Mouse (Mus musculus): ENCODE measurements around the gene Rhobtb3. TPM values are rescaled to one million over a fixed set of nuclear protein-coding genes. Genes with fewer than 3 reads are reported as not detected.

The Rhobtb3 gene
- polyA plus RNA-seq (2014; fragmentation: Nextera tagmentation; extraction: Ambion mirVana), result 43.0 and 48.2 TPM in 2 replicates

DNA sequence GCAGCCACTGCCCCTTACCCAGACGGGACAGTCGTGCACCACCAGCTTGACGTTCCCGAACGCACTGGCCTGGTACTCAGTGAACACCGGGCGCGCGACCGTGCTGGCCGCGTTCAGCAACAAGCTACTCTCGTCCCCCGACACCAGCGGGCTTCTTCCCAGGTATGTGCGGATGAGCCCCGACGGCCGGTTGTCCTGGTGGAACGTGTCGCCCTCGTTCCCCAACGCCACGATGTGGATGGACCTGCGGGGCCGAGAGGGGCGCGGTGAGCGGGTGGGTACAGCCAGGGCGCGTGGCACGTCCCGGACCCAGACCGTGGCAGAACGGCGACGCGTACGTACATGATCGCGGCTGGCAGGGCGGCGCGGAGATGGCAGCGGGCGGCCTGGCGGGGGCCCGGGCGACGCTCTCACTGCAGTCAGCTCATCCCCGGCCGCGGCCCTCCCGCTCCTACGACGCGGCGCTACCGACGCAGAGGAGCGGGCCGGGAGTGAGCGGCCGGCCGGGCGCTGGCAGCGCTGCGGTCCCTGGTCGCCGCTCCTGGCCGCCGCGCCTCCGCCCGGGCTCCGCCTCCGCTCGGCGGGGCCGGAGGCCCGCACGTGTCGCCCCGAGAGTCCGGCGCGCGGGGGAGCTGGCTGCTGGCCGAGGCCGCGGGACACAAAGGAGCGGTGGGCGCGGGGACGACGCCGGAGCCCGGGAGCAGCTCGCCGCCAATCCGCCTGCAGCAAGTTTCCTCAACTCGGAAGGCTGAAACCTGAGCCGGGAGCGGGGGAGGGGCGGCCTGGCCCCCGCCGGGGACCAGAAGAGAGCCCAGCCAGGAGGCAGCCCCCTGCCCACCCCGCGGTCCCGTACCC is at the start of gene Rhobtb3:
TSS of gene Rhobtb3 (minus strand) at position 737 of the 855 bp plus-strand sequence.
- Histone ChIP-seq H3K4me1 (replicated peaks; ENCODE audit: control insufficient read depth, insufficient read depth, low read length) (peaks cover 17% of the 10 kb centered on the region), H3K4me2 (ENCODE audit: low read length) (peak within 1 kb of the TSS; percentile 65), H3K36me3 (ENCODE audit: control insufficient read depth, insufficient read depth, low read length) (peaks cover 13% of the 10 kb centered on the region), H3K9me3 (ENCODE audit: control insufficient read depth, low read length) (no peaks in the 10 kb centered on the region), H3K4me3 (ENCODE audit: low read depth, low read length) (peak within 1 kb of the TSS; percentile 96), H3K9ac (ENCODE audit: low read length) (peak within 1 kb of the TSS; percentile 97), H3K27ac (ENCODE audit: low read depth) (peak within 1 kb of the TSS; percentile 99), H3K27me3 (replicated peaks; ENCODE audit: control insufficient read depth, insufficient read depth, low read length) (no peaks in the 10 kb centered on the region)
- WGBS, result under 1% methylated on average over 103 of the region's 110 CpGs
- DNase-seq (ENCODE audit: low spot score) (peak; percentile 96), ATAC-seq (replicated peaks; ENCODE audit: low FRiP score, low TSS enrichment, low read depth) (peak; percentile 92)

DNA sequence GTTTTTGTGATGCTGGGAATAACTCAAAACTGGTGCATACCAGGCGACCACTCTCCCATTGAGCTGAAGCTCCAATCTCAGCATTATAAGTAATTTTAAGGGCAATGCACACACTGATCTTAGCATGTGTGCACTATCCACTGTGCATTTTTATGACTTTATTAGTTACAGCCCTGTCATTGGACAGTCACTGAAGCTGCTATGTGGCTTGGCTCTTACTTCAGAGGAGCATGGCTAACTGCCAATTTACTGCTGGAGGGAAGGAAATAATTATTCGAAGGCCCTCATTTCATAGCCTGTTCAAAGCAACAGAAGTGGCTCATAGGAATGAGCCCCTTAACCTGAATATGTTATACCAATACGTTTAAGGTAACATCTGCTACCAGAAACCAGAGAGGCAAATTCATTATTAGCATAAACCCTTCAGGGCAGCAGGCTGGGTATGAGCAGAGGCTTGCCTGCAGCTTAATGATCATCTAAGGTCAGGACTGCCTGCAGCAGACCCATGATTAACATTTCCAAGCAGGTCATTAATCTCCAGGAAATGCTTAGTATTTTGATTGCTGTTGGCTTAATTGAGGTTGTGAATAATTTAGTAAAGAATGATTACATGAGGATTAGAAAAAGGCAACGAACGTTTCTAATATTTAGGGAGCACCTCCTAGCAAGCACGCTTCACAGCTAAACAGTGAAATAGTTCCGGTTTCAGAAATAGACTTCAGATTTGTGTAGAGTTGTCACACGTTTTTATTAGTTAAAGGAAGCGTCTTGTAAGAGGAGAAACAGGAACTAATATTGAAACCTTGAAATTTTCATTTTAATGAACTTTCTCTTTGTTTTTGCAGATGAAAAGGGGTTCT is 48.7 kb upstream of the Rhobtb3 start:
- no peak for ATAC-seq (replicated peaks; ENCODE audit: low FRiP score, low TSS enrichment, low read depth)
- Histone ChIP-seq H3K4me3 (ENCODE audit: low read depth, low read length) (no peak overlapping the region), H3K4me2 (ENCODE audit: low read length) (no peak overlapping the region), H3K9ac (ENCODE audit: low read length) (no peak overlapping the region), H3K27ac (ENCODE audit: low read depth) (no peak overlapping the region), H3K27me3 (replicated peaks; ENCODE audit: control insufficient read depth, insufficient read depth, low read length) (no peaks in the 10 kb centered on the region), H3K9me3 (ENCODE audit: control insufficient read depth, low read length) (no peaks in the 10 kb centered on the region; the same call in 1 of the 2 replicates), H3K36me3 (ENCODE audit: control insufficient read depth, insufficient read depth, low read length) (no peaks in the 10 kb centered on the region), H3K4me1 (replicated peaks; ENCODE audit: control insufficient read depth, insufficient read depth, low read length) (no peaks in the 10 kb centered on the region; the same call in 1 of the 2 replicates)
- 61% methylated on average over 9 of the region's 9 CpGs for WGBS
- no peak for DNase-seq (ENCODE audit: low spot score)

DNA sequence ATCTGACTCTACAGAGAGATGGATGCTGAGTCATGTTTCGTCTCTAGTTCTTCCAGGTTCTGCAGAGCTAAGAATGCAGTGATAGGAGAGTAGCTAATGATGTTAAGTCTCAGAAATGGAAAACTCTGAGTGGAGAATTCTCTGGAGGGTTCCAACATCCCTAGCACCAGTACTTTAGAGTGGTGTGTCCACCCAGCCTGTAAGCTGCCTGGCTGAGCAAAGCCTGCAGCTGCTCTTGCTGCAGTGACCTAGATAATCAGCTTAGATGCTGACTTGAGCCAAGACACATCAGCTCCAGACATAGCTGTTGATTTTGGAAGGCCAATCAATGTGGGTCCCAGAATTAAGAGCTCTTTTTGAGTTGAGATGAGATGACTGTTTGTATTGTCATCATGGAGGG is 44.4 kb upstream of the Rhobtb3 start:
- H3K4me3 ChIP-seq (ENCODE audit: low read depth, low read length), result no peak overlapping the region
- DNase-seq (ENCODE audit: low spot score) (no peak), ATAC-seq (replicated peaks; ENCODE audit: low FRiP score, low TSS enrichment, low read depth) (no peak)
- WGBS, result 92% methylated on average over 1 of the region's 1 CpGs
- no peaks in the 10 kb centered on the region; the same call in 1 of the 2 replicates for H3K4me1 ChIP-seq (replicated peaks; ENCODE audit: control insufficient read depth, insufficient read depth, low read length)
- H3K36me3 ChIP-seq (ENCODE audit: control insufficient read depth, insufficient read depth, low read length), result no peaks in the 10 kb centered on the region
- H3K9ac ChIP-seq (ENCODE audit: low read length), result no peak overlapping the region
- H3K4me2 ChIP-seq (ENCODE audit: low read length), result no peak overlapping the region
- no peak overlapping the region for H3K27ac ChIP-seq (ENCODE audit: low read depth)
- H3K9me3 ChIP-seq (ENCODE audit: control insufficient read depth, low read length), result no peaks in the 10 kb centered on the region
- H3K27me3 ChIP-seq (replicated peaks; ENCODE audit: control insufficient read depth, insufficient read depth, low read length), result no peaks in the 10 kb centered on the region

DNA sequence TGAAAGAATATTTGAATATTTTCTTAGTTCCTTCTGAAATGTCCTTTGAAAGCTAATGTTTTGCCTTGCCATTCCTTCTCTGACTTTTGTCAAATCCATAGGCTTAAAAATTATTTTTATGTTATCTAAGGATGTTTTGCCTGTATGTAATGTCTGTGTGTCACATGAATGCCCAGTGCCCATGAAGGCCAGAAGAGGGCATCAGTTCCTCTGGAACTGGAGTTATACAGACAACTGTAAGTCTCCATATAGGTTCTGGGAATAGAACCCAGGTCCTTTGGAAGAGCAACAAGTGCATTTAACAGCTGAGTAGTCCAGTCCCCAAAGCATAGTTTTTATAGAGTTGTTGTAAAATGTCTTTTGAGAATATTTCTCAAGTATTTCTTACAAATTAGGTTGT is 38.2 kb upstream of the Rhobtb3 start:
- no peaks in the 10 kb centered on the region for H3K27me3 ChIP-seq (replicated peaks; ENCODE audit: control insufficient read depth, insufficient read depth, low read length)
- no peak overlapping the region for H3K4me3 ChIP-seq (ENCODE audit: low read depth, low read length)
- ATAC-seq (replicated peaks; ENCODE audit: low FRiP score, low TSS enrichment, low read depth) (no peak), DNase-seq (ENCODE audit: low spot score) (no peak)
- H3K9me3 ChIP-seq (ENCODE audit: control insufficient read depth, low read length), result no peaks in the 10 kb centered on the region
- no peaks in the 10 kb centered on the region for H3K4me1 ChIP-seq (replicated peaks; ENCODE audit: control insufficient read depth, insufficient read depth, low read length)
- no peaks in the 10 kb centered on the region for H3K36me3 ChIP-seq (ENCODE audit: control insufficient read depth, insufficient read depth, low read length)
- H3K4me2 ChIP-seq (ENCODE audit: low read length), result no peak overlapping the region
- H3K9ac ChIP-seq (ENCODE audit: low read length), result no peak overlapping the region
- no peak overlapping the region for H3K27ac ChIP-seq (ENCODE audit: low read depth)

DNA sequence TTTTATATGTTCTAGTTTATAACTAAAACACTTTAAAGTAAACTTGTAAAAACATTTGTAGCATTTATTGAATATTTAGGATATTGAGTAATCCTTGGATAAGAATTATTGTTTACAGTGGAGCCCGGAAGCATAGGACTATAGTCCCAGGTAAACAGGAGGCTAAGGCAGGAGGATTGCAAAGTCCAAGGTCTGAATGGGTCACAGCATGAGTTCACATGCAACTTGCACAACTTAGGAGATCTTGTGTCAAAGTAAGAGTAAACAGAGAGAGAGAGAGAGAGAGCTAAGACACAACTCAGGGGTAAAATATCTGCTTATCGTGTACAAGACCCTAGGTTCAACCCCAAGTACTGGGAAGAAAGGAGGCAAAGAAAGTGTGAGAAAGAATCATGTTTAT is 32.9 kb upstream of the Rhobtb3 start:
- Histone ChIP-seq H3K27ac (ENCODE audit: low read depth) (no peak overlapping the region), H3K27me3 (replicated peaks; ENCODE audit: control insufficient read depth, insufficient read depth, low read length) (no peaks in the 10 kb centered on the region), H3K36me3 (ENCODE audit: control insufficient read depth, insufficient read depth, low read length) (no peaks in the 10 kb centered on the region), H3K9me3 (ENCODE audit: control insufficient read depth, low read length) (no peaks in the 10 kb centered on the region), H3K9ac (ENCODE audit: low read length) (no peak overlapping the region), H3K4me3 (ENCODE audit: low read depth, low read length) (no peak overlapping the region), H3K4me1 (replicated peaks; ENCODE audit: control insufficient read depth, insufficient read depth, low read length) (no peaks in the 10 kb centered on the region), H3K4me2 (ENCODE audit: low read length) (no peak overlapping the region)
- ATAC-seq (replicated peaks; ENCODE audit: low FRiP score, low TSS enrichment, low read depth) (no peak), DNase-seq (ENCODE audit: low spot score) (no peak)
- WGBS, result 74% methylated on average over 2 of the region's 2 CpGs

DNA sequence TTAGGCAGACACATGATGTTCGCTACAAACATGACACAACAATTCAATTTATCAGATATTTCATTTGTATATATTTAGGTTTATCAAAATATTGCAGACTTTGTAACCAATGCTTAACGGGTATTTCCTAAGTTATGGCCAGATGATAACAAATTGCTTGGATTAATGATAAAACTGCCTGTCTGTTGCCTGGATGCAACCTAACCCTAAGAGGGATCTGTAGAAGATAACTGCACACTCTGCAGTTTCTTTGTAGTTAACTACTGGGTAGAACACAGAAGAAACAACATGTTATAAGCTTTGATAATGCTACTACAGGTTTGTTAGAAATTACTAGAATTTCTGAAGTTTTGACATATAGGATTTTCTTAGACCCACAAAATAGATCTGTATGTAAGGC is 32.5 kb upstream of the Rhobtb3 start:
- H3K4me3 ChIP-seq (ENCODE audit: low read depth, low read length), result no peak overlapping the region
- H3K4me1 ChIP-seq (replicated peaks; ENCODE audit: control insufficient read depth, insufficient read depth, low read length), result no peaks in the 10 kb centered on the region
- H3K36me3 ChIP-seq (ENCODE audit: control insufficient read depth, insufficient read depth, low read length), result no peaks in the 10 kb centered on the region
- no peak overlapping the region for H3K4me2 ChIP-seq (ENCODE audit: low read length)
- no peak overlapping the region for H3K9ac ChIP-seq (ENCODE audit: low read length)
- no peak for ATAC-seq (replicated peaks; ENCODE audit: low FRiP score, low TSS enrichment, low read depth)
- DNase-seq (ENCODE audit: low spot score), result no peak
- H3K27me3 ChIP-seq (replicated peaks; ENCODE audit: control insufficient read depth, insufficient read depth, low read length), result no peaks in the 10 kb centered on the region
- 76% methylated on average over 2 of the region's 2 CpGs for WGBS
- no peaks in the 10 kb centered on the region for H3K9me3 ChIP-seq (ENCODE audit: control insufficient read depth, low read length)
- H3K27ac ChIP-seq (ENCODE audit: low read depth), result no peak overlapping the region

DNA sequence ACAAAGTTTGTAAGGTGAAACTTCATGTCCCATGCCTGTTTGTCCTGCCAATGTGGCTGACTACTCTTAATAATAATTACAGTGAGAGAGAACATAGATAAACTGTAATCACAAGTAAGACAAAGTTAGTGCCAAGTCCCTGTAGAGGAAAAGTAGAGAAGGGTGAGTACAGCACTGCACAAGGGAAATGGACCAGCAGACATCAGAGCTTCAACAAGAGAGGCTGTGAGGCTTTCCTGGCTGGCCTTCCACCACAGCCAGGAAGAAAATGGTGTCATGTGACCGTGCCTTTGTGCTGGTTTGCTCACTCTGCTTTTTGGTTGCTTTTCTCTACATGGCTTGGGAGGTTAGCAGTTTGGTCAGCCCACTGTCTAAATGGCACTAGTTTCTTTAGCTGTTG is 31.9 kb upstream of the Rhobtb3 start:
- DNase-seq (ENCODE audit: low spot score) (no peak), ATAC-seq (replicated peaks; ENCODE audit: low FRiP score, low TSS enrichment, low read depth) (no peak)
- Histone ChIP-seq H3K9me3 (ENCODE audit: control insufficient read depth, low read length) (no peaks in the 10 kb centered on the region), H3K4me1 (replicated peaks; ENCODE audit: control insufficient read depth, insufficient read depth, low read length) (no peaks in the 10 kb centered on the region), H3K4me3 (ENCODE audit: low read depth, low read length) (no peak overlapping the region), H3K36me3 (ENCODE audit: control insufficient read depth, insufficient read depth, low read length) (no peaks in the 10 kb centered on the region), H3K27me3 (replicated peaks; ENCODE audit: control insufficient read depth, insufficient read depth, low read length) (no peaks in the 10 kb centered on the region), H3K9ac (ENCODE audit: low read length) (no peak overlapping the region), H3K4me2 (ENCODE audit: low read length) (no peak overlapping the region), H3K27ac (ENCODE audit: low read depth) (no peak overlapping the region)
- 77% methylated on average over 1 of the region's 1 CpGs for WGBS

DNA sequence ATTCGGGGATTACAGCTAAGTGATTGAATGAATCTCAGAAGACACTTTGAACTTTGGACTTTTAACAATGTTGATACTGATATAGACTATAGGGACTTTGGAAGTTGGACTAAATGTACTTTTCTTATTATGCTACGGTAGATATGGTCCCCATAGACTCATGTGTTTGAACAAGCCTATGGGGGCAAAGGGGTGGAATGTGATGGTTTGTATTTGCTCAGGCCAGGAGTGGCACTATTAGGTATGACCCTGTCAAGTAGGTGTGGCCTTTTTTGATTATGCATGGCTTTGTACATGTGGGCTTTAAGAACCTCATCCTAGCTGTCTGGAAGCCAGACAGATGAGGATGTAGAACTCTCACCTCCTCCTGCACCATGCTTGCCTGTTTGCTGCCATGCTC is 30.8 kb upstream of the Rhobtb3 start:
- Histone ChIP-seq H3K4me2 (ENCODE audit: low read length) (no peak overlapping the region), H3K4me3 (ENCODE audit: low read depth, low read length) (no peak overlapping the region), H3K9me3 (ENCODE audit: control insufficient read depth, low read length) (no peaks in the 10 kb centered on the region), H3K27ac (ENCODE audit: low read depth) (no peak overlapping the region), H3K9ac (ENCODE audit: low read length) (no peak overlapping the region), H3K4me1 (replicated peaks; ENCODE audit: control insufficient read depth, insufficient read depth, low read length) (no peaks in the 10 kb centered on the region), H3K27me3 (replicated peaks; ENCODE audit: control insufficient read depth, insufficient read depth, low read length) (no peaks in the 10 kb centered on the region), H3K36me3 (ENCODE audit: control insufficient read depth, insufficient read depth, low read length) (no peaks in the 10 kb centered on the region)
- DNase-seq (ENCODE audit: low spot score), result no peak
- WGBS, result 70% methylated on average over 2 of the region's 2 CpGs
- ATAC-seq (replicated peaks; ENCODE audit: low FRiP score, low TSS enrichment, low read depth), result no peak; the same call in 1 of the 2 replicates

All from intestine, embryonic 14.5 days (tissue).